Mouse (Mus musculus): ENCODE data around the gene Prpf4b.
"Not testable (repeated sequence)": the region's sequence is repeated elsewhere in the genome, so short reads cannot be mapped to it uniquely, and the experiment has no call there.

The Prpf4b gene

GRCm38 (mm10) chr13:34875166-34875710, at the start of gene Prpf4b:
Gene Prpf4b (plus strand): TSS chr13:34875302.
- peak; percentile 87 to 89 for DNase-seq (ENCODE audit: low spot score in 2 of 2)

DNA sequence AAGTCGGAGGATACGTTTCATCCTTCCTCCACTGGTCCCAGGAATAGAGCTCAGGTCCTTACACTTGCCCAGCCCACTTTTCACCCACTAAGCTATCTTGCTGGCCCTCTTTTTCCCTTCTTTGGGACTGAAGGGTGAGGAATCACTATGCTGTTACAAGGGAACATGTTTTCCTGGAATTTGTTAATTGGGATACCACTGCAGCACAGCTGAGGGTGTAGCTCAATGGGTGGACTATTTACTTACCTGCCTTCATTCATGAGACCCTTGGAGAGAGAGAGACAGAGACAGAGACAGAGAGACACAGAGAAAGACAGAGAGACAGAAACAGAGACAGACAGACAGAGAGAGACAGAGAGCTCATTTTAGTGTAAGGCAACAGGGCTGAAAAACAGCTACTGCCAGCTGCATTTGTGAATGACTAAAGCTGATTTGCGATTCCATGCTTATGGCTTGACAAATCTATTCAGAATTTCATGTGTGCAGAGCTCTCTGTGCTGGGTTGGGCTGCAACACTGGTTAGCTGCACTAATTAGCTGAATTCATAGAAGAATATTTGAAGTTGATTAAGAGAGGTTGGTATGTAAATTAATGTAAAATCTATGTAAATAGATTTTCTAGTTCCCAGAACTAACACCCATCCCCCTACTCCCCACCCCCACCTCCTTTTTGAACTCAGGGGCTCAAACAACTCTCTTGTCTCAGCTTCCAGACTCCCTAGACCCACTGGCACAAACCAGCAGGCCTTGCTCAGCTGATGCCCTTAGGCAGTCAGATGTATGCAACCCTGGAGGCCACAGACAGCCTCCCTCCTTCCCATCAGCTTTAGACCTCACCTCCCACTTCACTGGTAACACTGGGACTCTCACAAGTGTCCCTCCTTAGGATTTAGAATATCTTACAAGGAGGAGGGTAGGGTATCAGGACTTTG, 48.1 kb upstream of the Prpf4b start:
- no peak for DNase-seq (ENCODE audit: low spot score in 2 of 2)

DNA sequence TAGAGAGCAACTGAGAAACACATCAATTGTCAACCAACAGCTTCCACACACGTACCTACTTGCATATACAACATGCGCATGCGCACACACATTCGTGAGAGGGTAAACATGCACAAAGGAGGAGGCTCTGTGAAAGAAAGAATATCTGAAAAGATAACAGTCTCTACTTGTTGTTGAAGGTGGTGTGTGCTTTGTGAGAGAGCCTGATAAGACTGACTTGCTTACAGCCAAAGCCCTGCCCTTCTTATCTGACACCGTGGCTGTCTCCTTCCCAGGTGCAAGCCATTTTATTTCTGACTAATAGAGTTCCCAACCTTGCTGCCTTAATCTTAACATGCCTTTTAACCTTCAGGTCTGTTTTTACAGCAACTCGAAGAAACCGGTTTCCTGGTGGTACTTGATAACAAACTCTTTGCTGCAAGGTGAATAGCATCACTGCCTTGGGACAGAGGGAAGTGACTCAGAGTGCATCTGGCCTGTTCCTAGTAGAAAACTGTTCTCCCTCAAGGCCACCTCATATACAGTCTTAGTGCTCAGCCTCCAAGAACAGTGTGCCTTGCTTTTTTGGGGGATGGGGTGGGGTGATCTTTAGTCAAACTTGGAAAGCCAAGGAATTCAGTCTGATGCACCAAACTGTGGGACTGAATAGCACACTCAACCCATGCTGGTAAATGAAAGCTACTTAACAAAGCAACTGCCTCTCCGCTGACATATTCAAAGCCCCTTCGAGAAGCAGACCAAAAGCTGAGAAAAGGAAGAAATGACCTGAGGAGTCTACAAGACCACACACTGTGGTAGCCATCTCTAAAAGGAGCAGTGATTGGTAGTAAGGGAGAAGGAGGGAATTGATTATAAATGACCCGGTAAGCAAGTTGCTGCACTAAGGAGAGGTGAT, 46.9 kb upstream of the Prpf4b start:
- DNase-seq (ENCODE audit: low spot score in 2 of 2), result no peak

DNA sequence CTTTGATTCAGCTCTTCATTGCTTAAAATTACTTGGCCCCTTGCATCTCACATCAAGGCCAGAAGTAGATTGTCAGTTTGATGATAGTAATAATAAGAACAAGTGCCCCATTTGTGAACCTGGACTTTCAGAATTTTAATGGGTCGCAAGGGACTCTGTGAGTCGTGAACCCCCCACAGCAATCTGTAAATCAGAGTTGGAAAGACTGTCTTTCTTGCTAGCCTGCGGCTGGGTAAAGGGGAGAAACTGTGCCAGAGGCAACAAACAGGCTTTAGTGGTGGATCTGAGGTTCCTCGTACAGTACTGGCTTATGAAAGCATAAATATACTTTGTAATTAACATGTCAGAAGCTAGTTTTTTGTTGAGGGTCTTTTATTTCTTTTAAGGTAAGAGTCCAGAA, 32.3 kb upstream of the Prpf4b start:
- no peak for DNase-seq (ENCODE audit: low spot score in 2 of 2)

GRCm38 (mm10) chr13:34850759-34851158, 24.3 kb upstream of the Prpf4b start:
- DNase-seq (ENCODE audit: low spot score in 2 of 2), result no peak

- no peak for DNase-seq (ENCODE audit: low spot score in 2 of 2)
Observed at GRCm38 (mm10) chr13:34851191-34851784, 23.8 kb upstream of the Prpf4b start.

DNA sequence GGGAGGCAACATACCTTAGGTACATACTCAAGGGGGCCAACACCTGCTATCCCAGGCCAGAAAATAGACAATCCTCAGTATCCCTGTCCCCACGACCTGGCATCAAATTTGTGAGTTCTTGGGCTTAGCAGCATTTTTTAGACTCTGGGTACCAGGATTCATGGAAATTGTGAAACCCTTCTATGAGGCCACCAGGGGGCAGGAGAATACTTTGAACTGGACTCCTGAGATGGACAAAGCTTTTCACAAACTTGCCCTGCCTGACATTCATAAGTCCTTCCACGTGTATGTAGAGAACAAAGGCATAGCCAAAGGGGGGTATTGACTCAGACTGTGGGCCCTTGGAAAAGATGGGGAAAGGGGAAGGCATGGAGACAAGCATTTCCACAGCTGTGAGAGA, 17.6 kb upstream of the Prpf4b start:
- no peak for DNase-seq (ENCODE audit: low spot score in 2 of 2)

DNA sequence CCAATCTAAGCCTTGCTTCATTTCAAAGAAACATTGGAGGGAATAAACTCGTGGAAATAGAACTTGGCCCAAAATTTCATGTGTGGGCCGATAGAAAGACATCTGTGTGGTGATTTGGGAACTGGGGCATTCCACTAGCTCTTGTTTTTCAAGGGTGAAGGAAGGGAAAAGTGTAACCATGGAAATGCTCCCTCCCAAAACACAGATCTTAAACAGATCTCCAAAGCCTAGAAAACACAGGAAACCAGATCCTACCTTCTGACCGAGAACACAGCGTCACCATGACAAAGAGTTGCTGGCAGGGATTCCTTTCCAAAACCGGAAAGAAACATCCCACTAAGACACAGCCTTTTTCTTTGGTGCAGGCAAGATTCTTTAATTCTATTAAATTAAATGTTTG, 15.7 kb upstream of the Prpf4b start:
- DNase-seq (ENCODE audit: low spot score in 2 of 2), result peak in 1 of 2 experiments; percentile 19

- DNase-seq (ENCODE audit: low spot score in 2 of 2), result not testable (repeated sequence)
Observed at GRCm38 (mm10) chr13:34861166-34861565, 13.9 kb upstream of the Prpf4b start.

DNA sequence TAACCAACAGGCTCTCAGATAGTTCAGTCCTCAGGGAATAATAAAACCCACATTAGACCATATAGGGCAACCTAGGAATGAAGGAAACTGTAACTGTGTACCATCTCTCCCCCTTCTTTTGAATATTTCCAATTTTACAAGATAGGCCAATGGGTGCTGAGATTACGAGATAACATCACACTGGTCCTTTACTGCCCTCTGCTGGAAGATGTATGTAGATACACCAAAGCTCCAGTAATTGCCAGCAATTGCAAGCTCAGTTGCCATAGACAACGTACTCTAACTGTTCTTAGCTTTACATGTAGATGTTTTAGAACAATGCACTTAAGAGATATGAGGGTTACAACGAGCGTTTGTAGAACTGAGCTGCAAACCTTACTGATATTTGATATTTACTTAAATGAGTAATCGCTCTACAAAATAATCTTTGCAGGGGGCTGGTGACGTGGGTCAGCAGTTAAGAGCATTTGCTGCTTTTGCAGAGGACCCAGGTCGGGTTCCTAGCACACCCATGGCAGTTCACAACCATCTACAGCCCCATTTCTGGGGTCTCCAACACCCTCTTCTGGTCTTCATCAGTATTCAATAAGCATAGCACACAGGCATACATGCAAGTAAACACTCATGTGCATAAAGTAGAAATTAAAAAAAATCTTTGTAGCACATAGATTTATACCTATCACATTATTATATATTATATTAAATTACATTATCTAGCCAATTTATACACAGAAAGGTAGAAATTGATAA, 10.5 kb upstream of the Prpf4b start:
- DNase-seq (ENCODE audit: low spot score in 2 of 2), result peak in 1 of 2 experiments; percentile 11

DNA sequence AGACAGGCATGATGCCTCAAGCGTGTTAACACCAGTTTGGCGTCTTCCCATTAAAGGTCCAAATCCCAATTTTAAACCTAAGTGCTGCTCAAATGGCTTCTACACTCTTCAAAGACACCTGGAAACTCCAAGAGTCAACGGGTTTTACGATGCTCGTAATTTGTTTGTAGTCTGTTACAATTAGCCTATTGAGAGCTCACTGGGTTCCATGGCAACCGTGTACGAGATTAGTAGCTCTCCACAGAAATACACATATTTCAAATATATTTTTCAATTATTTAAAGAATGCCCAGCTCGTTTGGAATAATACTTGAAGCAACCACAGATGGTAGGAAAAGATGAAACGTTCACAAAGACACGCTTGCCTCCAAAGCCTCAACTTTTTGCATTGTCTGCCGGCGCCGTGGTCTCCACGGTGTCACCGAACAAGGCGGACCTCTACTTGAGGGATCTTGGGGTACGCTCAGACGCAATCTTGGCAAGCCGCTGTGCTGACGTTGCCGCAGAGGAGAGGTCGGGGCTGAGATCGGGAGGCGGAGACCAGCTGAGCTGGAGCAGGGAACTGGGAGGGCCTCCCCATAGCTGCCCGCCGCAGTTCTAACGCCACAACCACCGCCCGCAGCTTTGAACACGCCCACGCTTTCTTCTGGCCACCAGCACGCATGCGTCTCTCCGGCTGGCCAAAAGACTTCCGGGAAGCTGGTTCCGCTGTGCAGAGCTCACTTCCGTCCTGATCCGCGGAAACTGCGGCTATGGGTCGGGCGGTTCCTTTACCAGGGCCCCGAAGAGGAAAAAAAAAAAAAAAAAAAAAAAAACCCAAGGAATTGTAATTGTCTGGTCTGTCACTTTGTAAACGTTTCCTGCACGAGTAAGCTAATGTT, 1.1 kb upstream of the Prpf4b start:
- peak; percentile 81 to 90 for DNase-seq (ENCODE audit: low spot score in 2 of 2)

GRCm38 (mm10) chr13:34874736-34875135, 366 bp upstream of the Prpf4b start:
- DNase-seq (ENCODE audit: low spot score in 2 of 2), result not testable (repeated sequence)

DNA sequence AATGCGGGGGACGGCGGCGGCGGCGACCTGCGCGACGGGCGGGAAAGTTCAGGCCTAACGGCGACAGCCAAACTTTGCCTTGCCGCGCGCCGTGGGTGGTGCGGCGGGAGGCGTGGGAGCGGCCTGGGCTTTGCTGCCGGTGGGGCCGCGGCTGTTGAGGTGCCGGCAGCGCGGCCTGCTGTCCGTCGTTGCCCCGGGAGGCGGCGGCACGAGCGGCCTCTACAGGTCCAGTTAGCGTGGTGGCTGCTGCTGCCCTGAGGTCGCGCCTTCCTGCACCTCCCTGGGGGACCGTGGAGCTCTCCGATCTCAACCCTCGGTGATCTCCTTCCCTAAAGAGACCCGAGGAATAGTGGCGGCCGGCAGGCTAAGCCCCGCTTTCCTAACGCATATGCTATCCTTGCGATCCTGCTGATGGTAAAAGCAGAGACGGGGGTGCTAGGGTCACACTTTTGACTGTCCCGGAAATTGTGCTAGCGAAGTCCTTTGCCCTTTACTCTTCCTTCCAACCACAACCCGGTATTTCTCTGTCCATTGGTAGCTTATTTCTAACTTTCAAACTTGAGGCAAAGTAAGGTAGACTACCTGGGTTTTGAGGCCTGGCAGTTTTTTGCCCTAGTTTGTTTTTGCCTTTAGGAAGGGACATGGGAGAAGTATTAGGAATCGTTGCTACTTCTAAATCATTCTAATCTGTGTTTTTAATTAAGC, 791 bp downstream of the Prpf4b start:
- no peak for DNase-seq (ENCODE audit: low spot score in 2 of 2)

DNA sequence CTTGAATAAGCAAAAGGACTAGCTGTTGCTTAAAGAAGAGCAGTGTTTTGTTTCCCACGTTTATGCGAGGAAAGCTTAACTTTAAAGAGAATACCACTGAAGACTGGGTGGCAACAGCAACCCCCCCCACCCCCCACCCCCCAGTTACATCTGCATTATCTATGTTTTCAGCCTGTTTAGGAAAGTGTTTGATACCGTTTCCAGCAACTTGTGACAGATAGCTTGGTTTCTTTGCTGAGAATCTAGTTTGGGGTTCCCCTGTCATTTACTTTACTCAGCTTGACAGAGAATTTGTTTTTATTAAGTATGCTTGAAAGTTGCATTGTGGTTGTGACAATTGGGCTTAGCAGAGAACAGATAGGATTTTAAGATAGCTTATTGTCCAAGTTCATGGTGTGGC, 1.4 kb downstream of the Prpf4b start:
- DNase-seq (ENCODE audit: low spot score in 2 of 2), result no peak

GRCm38 (mm10) chr13:34892871-34893270, 17.8 kb downstream of the Prpf4b start:
- DNase-seq (ENCODE audit: low spot score in 2 of 2), result no peak

- DNase-seq (ENCODE audit: low spot score in 2 of 2), result no peak
Observed at GRCm38 (mm10) chr13:34914614-34915013, 39.5 kb downstream of the Prpf4b start.

- no peak for DNase-seq (ENCODE audit: low spot score in 2 of 2)
Observed at GRCm38 (mm10) chr13:34916520-34917167, 41.5 kb downstream of the Prpf4b start.

DNA sequence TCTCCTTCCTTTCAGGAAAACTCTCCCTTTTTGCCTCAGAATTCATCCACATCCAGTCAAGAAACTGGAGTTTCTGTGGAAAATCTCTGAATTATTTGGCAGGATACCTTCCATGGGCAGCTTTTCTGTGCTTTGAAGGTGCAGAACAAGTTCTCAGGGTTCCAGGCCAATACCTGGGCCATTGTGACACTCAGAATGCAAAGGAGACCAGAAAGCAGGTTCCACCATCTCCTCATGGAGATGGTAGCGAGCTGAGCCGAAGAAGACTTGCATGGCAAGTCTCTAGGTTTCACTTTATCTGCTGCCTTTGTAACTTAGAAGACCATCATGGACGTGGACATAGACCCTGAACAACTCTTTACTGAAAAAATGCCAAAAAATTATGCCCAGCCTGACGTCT, 49.1 kb downstream of the Prpf4b start, which contains the start of the genes Fam217a and 4933417A18Rik:
Gene Fam217a, minus strand, starts transcription at position 101 of the 400 bp plus-strand sequence.
Gene 4933417A18Rik, plus strand, starts transcription at position 200 of the 400 bp plus-strand sequence.
- DNase-seq (ENCODE audit: low spot score in 2 of 2), result no peak

All from frontal cortex, postnatal 25 days (tissue).